Mouse (Mus musculus) heart, adult 2 months (tissue): ENCODE results near the gene Gm49337.

Experiments used
- EP300 ChIP-seq: fragments of 200-500 bp; IDR thresholded peaks from 2 replicates; pipeline ENCODE4 v1.6.1; 2011; ENCODE audit warnings: low read depth, low read length, control low read depth; ENCODE audit not compliant: insufficient read depth
- POLR2A ChIP-seq: fragments of 200-500 bp; IDR thresholded peaks from 2 replicates; pipeline ENCODE4 v1.6.1; 2011; ENCODE audit warnings: mild to moderate bottlenecking, low read depth, low read length, control low read depth; ENCODE audit not compliant: insufficient read depth

- TF ChIP-seq POLR2A (no peak), EP300 (no peak)
Measured at GRCm38 (mm10) chr4:116134990-116135389, 38.2 kb upstream of the Gm49337 start.
